Mouse (Mus musculus) midbrain, postnatal 0 days (tissue): ENCODE results near the gene 4430402I18Rik. TPM values are rescaled to one million over a fixed set of nuclear protein-coding genes. Genes with fewer than 3 reads are reported as not detected.

ENCODE experiments used
- ATAC-seq: fragments of 200-750 bp; cut with Nextera tagmentation; 2 replicates; pipeline ENCODE4 v1.8.0; 2017; ENCODE audit warnings: moderate number of reproducible peaks, mild to moderate bottlenecking, moderate TSS enrichment, moderate library complexity; ENCODE audit not compliant: low FRiP score
- DNase-seq: peaks from one replicate; pipeline ENCODE4 v3.0.0-alpha.2; 2015; ENCODE audit warnings: low spot score
- H3K27ac ChIP-seq: fragments of 300-500 bp; sonication (generic); 2 replicates; pipeline ENCODE4 v1.5.1; 2014; ENCODE audit warnings: low read depth, mild to moderate bottlenecking, low read length, mixed read lengths
- H3K27me3 ChIP-seq: fragments of 300-500 bp; sonication (generic); 2 replicates; pipeline ENCODE4 v1.6.1; 2014; ENCODE audit warnings: low read length, control low read depth, mixed read lengths; ENCODE audit not compliant: insufficient read depth
- H3K36me3 ChIP-seq: fragments of 300-500 bp; sonication (generic); 2 replicates; pipeline ENCODE4 v1.6.1; 2014; ENCODE audit warnings: low read length, control low read depth, mixed read lengths; ENCODE audit not compliant: insufficient read depth
- H3K4me1 ChIP-seq: fragments of 300-500 bp; sonication (generic); 2 replicates; pipeline ENCODE4 v1.6.1; 2014; ENCODE audit warnings: mild to moderate bottlenecking, control low read depth, antibody characterized with exemption, low read length, mixed read lengths; ENCODE audit not compliant: insufficient read depth
- H3K4me2 ChIP-seq: fragments of 300-500 bp; sonication (generic); 2 replicates; pipeline ENCODE4 v1.6.1; 2014; ENCODE audit warnings: low read depth, mild to moderate bottlenecking, low read length, mixed read lengths; ENCODE audit not compliant: poor library complexity, severe bottlenecking
- H3K4me3 ChIP-seq: fragments of 300-500 bp; sonication (generic); 2 replicates; pipeline ENCODE4 v1.5.1; 2014; ENCODE audit warnings: low read depth, mild to moderate bottlenecking, low read length, moderate library complexity
- H3K9ac ChIP-seq: fragments of 300-500 bp; sonication (generic); replicated peaks from 2 replicates; pipeline ENCODE4 v1.6.1; 2014; ENCODE audit warnings: mild to moderate bottlenecking, low read length, moderate library complexity, mixed read lengths; ENCODE audit not compliant: poor library complexity, severe bottlenecking
- H3K9me3 ChIP-seq: fragments of 300-500 bp; sonication (generic); 2 replicates; pipeline ENCODE4 v1.6.1; 2016; ENCODE audit warnings: low read length, control low read depth
- CTCF ChIP-seq: IDR thresholded peaks from 2 replicates; pipeline ENCODE4 v1.5.1; 2016; ENCODE audit warnings: antibody characterized with exemption, mild to moderate bottlenecking
- WGBS: fragments of 180-500 bp; shearing (Covaris S2); extraction: QIAGEN DNeasy Blood & Tissue Kit; methylation state at CpG from one replicate; pipeline ENCODE4 v1.1.7; 2014; 5-methylcytosine and 5-hydroxymethylcytosine counted together
- polyA plus RNA-seq: library from polyadenylated mRNA; unstranded; fragments of >200 nt; fragmentation: Nextera tagmentation; extraction: Ambion mirVana; gene quantifications from 2 replicates; pipeline ENCODE4 v1.2.1, GENCODE M21; 2015
- total RNA-seq: library from RNA; depleted of rRNA; stranded (reverse); fragments of >200 nt; gene quantifications from 2 replicates; pipeline ENCODE4 v1.2.3, GENCODE M21; 2014

4430402I18Rik gene
- total and polyA plus RNA-seq, 2 experiments from 2014 or later: 2.1 to 2.3 TPM

DNA sequence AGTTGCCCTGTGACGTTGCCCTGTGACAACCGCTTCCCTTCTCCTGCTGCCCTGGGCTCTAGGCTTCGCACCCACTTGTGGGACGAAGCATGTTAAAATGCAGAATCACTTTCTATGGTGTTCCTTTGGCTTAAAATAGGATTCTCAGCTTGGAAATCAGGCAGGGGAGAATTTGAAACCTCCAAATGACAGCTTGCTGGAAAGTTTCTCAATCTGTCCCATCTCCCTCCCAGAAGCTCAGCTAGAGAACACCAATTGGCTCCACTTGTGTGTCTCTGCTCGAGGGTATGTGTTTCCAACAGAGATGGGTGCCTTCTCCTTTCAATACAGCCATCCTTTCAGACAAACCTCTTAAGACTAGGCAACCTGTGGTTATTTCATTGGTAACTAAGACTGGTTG is 76.4 kb downstream of the 4430402I18Rik start:
- no peaks in the 10 kb centered on the region for H3K36me3 ChIP-seq
- no peaks in the 10 kb centered on the region for H3K9me3 ChIP-seq
- H3K4me2 ChIP-seq: no peak overlapping the region
- H3K4me1 ChIP-seq: no peaks in the 10 kb centered on the region
- H3K9ac ChIP-seq: no peak overlapping the region
- no peak for ATAC-seq
- H3K27me3 ChIP-seq: no peaks in the 10 kb centered on the region
- no peak overlapping the region for H3K27ac ChIP-seq
- no peak overlapping the region for H3K4me3 ChIP-seq
- DNase-seq: no peak
- no peak for TF ChIP-seq CTCF
- 85% methylated on average over 5 of the region's 5 CpGs for WGBS

GRCm38 (mm10) chr19:28889251-28889650 is 78.3 kb downstream of the 4430402I18Rik start:
- H3K27ac ChIP-seq: no peak overlapping the region
- no peak overlapping the region for H3K4me3 ChIP-seq
- H3K4me1 ChIP-seq: no peaks in the 10 kb centered on the region
- H3K9ac ChIP-seq: no peak overlapping the region
- 68% methylated on average over 3 of the region's 3 CpGs for WGBS
- H3K36me3 ChIP-seq: no peaks in the 10 kb centered on the region
- no peak overlapping the region for H3K4me2 ChIP-seq
- H3K9me3 ChIP-seq: no peaks in the 10 kb centered on the region
- H3K27me3 ChIP-seq: no peaks in the 10 kb centered on the region
- DNase-seq (no peak), ATAC-seq (no peak)
- TF ChIP-seq CTCF: no peak

DNA sequence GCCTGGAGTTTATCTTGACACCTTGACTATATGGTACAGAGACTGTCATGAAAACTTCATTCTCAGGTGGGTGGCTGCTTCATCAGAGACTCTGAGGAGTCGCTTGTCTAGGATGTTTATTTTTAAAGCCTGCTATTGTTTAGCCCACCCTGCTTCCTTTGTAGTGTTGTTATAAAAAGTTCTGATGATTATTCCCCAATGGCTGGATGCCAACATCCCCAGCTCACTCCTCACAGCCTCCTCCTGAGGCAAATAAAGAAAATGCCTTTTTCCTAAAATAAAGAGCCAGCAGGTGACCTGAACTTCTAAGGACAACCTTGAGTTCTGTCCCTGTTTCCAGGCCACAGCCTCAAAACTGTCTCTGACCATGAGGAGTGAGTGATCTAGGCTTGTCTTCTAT is 79.1 kb downstream of the 4430402I18Rik start:
- H3K4me2 ChIP-seq: no peak overlapping the region
- no peak overlapping the region for H3K9ac ChIP-seq
- no peak for TF ChIP-seq CTCF
- H3K36me3 ChIP-seq: no peaks in the 10 kb centered on the region
- WGBS: 53% methylated on average over 1 of the region's 1 CpGs
- no peak overlapping the region for H3K4me3 ChIP-seq
- ATAC-seq (no peak), DNase-seq (no peak)
- H3K27me3 ChIP-seq: no peaks in the 10 kb centered on the region
- no peak overlapping the region for H3K27ac ChIP-seq
- no peaks in the 10 kb centered on the region for H3K9me3 ChIP-seq
- no peaks in the 10 kb centered on the region for H3K4me1 ChIP-seq

DNA sequence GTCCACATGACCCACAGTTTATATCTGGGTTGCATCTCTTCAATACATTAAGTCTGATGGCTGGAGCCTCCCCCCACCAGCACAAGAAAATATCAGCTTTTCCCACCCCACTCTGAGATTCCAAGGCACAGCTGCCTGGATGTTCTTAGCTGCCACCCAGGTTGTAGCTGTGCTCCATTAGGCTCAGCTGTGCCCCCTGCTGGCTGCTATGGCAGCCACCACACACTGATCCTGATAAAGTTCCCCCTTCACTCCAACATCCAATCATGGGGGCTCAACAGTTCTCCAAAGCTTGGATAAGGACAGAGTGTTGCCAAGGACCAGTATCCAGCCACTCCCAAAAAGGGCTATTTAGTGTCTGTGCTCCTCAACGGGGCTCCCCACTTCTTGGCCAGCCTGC is 84.5 kb downstream of the 4430402I18Rik start:
- TF ChIP-seq CTCF: peak; percentile 49
- no peak overlapping the region for H3K27ac ChIP-seq
- no peaks in the 10 kb centered on the region for H3K9me3 ChIP-seq
- no peak overlapping the region for H3K4me3 ChIP-seq
- no peak overlapping the region for H3K4me2 ChIP-seq
- H3K4me1 ChIP-seq: no peaks in the 10 kb centered on the region
- no peaks in the 10 kb centered on the region for H3K27me3 ChIP-seq
- H3K36me3 ChIP-seq: no peaks in the 10 kb centered on the region
- H3K9ac ChIP-seq: no peak overlapping the region
- no peak for DNase-seq
- WGBS: 52% methylated on average over 1 of the region's 1 CpGs
- ATAC-seq: no peak

DNA sequence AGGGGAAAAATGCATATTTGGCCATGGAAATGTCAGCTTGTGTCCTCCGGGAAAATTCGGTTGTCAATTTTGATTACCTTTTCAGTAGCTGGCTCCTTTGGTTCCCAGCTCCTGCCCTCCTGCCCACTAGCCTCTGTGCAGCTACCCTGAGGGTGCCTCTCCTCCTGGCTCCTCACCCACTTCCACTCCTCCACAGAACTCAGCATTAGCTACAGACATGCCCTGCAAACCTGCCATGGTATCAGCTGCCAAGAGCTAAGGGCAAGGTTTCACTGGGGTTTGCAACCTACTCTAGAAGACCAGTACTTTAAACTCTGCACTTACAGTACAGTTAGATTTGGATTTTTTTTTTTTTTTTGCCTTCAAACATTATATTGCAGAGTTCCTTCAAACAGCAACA is 88.1 kb downstream of the 4430402I18Rik start:
- no peak overlapping the region for H3K9ac ChIP-seq
- H3K36me3 ChIP-seq: no peaks in the 10 kb centered on the region
- no peaks in the 10 kb centered on the region for H3K27me3 ChIP-seq
- ATAC-seq: no peak
- no peak for DNase-seq
- no peak for TF ChIP-seq CTCF
- H3K27ac ChIP-seq: no peak overlapping the region
- H3K4me2 ChIP-seq: no peak overlapping the region
- WGBS: 89% methylated on average over 2 of the region's 2 CpGs
- no peaks in the 10 kb centered on the region for H3K9me3 ChIP-seq
- no peaks in the 10 kb centered on the region for H3K4me1 ChIP-seq
- H3K4me3 ChIP-seq: no peak overlapping the region

GRCm38 (mm10) chr19:28870351-28870750 is 97.2 kb downstream of the 4430402I18Rik start:
- 47% methylated on average over 2 of the region's 2 CpGs for WGBS
- ATAC-seq: no peak
- no peak for DNase-seq
- no peaks in the 10 kb centered on the region for H3K36me3 ChIP-seq
- H3K4me2 ChIP-seq: no peak overlapping the region
- H3K9me3 ChIP-seq: no peaks in the 10 kb centered on the region
- H3K4me3 ChIP-seq: no peak overlapping the region
- no peak for TF ChIP-seq CTCF
- H3K27ac ChIP-seq: no peak overlapping the region
- no peaks in the 10 kb centered on the region for H3K4me1 ChIP-seq
- no peak overlapping the region for H3K9ac ChIP-seq
- H3K27me3 ChIP-seq: no peaks in the 10 kb centered on the region
